Mouse (Mus musculus): ENCODE measurements at regions not wholly inside any gene's neighbourhood (a gene's known extent, or its start where the extent isn't known, plus 50 kb on each side); places are given as distances from the start of the nearest gene placed in this dataset.

DNA sequence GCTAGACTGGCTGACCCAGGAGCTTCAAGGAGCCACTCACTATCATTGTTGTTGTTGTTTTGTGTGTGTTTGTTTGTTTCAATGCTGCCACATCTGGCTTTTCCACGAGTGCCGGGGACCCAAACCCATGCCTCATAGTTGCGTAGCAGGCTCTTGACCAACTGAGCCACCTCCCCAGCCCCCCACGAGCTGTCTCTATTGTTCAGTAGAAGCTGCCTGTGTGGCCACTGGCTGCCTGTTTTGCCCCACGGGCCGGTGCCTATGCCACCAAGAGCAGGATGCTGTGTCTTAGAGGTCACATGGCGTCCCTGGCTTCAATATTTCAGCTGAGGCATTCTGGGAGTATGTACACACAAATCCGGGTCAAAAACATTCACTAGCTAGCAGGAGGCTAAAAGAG, 75.4 kb upstream of the Maml3 start:
- TF ChIP-seq CTCF (conservative IDR thresholded peaks at IDR 0.05; ENCODE audit: low read length) (no peak), NANOG (IDR thresholded peaks at IDR 0.05; ENCODE audit: borderline replicate concordance, low read length) (no peak)

Measured in E14TG2a.4 (cell line).